Mouse (Mus musculus) embryo, embryonic 11 days (tissue): ENCODE measurements at regions not wholly inside any gene's neighbourhood (a gene's known extent, or its start where the extent isn't known, plus 50 kb on each side); places are given as distances from the start of the nearest gene placed in this dataset.

Experiments
- DNase-seq: peaks from one replicate; pipeline ENCODE4 v3.0.0-alpha.2; 2015

- peak; percentile 63 for DNase-seq
These were observed 58.3 kb upstream of the Twist2 start for GRCm38 (mm10) chr1:91742914-91743313.

GRCm38 (mm10) chr1:91744076-91744475 is 57.2 kb upstream of the Twist2 start:
- DNase-seq: no peak

- no peak for DNase-seq
These were observed 56.6 kb upstream of the Twist2 start for GRCm38 (mm10) chr1:91744701-91745100.

- DNase-seq: peak; percentile 62
These were observed 53.7 kb upstream of the Twist2 start for GRCm38 (mm10) chr1:91747583-91747982.
